Mouse (Mus musculus): Measurements from ENCODE around the gene Gm10721.
"Not testable (repeated sequence)": the region's sequence is repeated elsewhere in the genome, so short reads cannot be mapped to it uniquely, and the experiment has no call there.

GRCm38 (mm10) chr9:3012054-3012621, 802 bp upstream of the Gm10721 start:
- not testable (repeated sequence) for TF ChIP-seq POLR2A (IDR thresholded peaks at IDR 0.05; ENCODE audit: borderline replicate concordance, extremely low read depth, low read depth, low read length); CTCF (IDR thresholded peaks at IDR 0.05; ENCODE audit: insufficient read depth, low read length)
